Mouse (Mus musculus): Measurements from ENCODE around the gene Nck1. TPM values are rescaled to one million over a fixed set of nuclear protein-coding genes. Genes with fewer than 3 reads are reported as not detected.

Gene Nck1
- polyA plus RNA-seq, 1 experiment from 2014 or later: 61.9 TPM

- peaks cover 13% of the 10 kb centered on the region for H3K4me1 ChIP-seq
- H3K4me3 ChIP-seq (replicated peaks): peak overlapping the region; percentile 83
- 11% methylated on average over 32 of the region's 32 CpGs for WGBS
- ATAC-seq (ENCODE audit: low FRiP score): peak; percentile 70; the same call in 1 of the 2 replicates
- peak overlapping the region; percentile 64 for H3K4me2 ChIP-seq
- H3K9ac ChIP-seq (replicated peaks): peak overlapping the region; percentile 77
- H3K27ac ChIP-seq (replicated peaks): peak overlapping the region; percentile 77
- no peaks in the 10 kb centered on the region for H3K27me3 ChIP-seq (replicated peaks)
- H3K36me3 ChIP-seq: no peaks in the 10 kb centered on the region
- H3K9me3 ChIP-seq (replicated peaks): no peaks in the 10 kb centered on the region
These were observed 24.1 kb upstream of the Nck1 start for GRCm38 (mm10) chr9:100569798-100570625.

DNA sequence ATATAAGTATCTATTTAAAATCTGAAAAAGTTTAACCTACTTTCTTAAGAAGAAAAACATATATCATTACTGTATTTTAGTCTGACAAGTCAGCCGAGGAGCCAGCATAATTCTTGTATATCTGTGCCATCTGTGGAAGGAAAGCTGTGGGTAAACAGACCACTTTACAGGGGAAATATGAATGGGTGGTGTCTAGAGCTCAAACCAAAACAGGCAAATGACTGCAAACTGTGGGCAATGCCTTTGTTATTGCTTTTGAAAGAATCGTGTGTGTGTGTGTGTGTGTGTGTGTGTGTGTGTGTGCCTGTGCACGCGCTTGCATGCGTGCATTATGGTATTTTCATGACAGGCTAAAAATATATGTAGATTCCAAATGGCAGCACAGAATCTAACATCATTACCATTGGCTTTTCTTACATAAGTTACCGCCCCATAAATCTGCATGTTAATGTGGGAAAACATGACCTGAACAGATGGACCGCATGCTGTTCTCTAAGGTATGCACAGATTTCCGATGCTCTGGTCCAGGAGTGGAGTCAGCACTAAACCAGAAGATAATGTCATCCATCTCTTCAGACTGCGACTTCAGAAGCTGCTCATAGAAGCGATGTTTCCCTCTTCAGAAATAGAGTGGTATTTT, 14.4 kb upstream of the Nck1 start:
- Histone ChIP-seq H3K9ac (replicated peaks) (no peak overlapping the region), H3K4me2 (no peak overlapping the region), H3K27me3 (replicated peaks) (no peaks in the 10 kb centered on the region), H3K4me1 (no peaks in the 10 kb centered on the region), H3K36me3 (no peaks in the 10 kb centered on the region), H3K27ac (replicated peaks) (no peak overlapping the region), H3K4me3 (replicated peaks) (no peak overlapping the region), H3K9me3 (replicated peaks) (no peaks in the 10 kb centered on the region)
- 77% methylated on average over 10 of the region's 10 CpGs for WGBS
- no peak for ATAC-seq (ENCODE audit: low FRiP score)

DNA sequence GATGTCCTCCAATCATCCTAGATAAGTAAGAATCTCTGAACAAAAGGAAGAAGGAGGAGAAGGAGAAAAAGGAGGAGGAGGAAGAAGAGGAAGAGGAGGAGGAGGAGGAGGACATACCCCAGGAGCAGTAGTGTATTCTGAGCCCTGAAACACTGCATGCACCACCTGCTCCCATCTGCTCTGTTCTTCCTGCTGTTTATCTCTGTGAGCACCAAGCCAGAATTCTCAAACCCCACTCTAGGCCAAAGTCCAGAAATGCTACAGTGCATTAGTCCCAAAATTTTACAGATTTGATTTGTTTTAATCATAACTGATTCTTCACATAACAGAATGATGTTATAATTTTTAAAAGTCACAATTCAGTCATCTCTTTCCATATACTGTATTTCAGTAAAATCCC, 13.1 kb upstream of the Nck1 start:
- no peak overlapping the region for H3K27ac ChIP-seq (replicated peaks)

GRCm38 (mm10) chr9:100558023-100558573, 12.2 kb upstream of the Nck1 start:
- WGBS: 81% methylated on average over 4 of the region's 4 CpGs
- Histone ChIP-seq H3K9ac (replicated peaks) (no peak overlapping the region), H3K36me3 (peaks cover 2% of the 10 kb centered on the region), H3K27me3 (replicated peaks) (no peaks in the 10 kb centered on the region), H3K9me3 (replicated peaks) (no peaks in the 10 kb centered on the region), H3K4me1 (no peaks in the 10 kb centered on the region), H3K27ac (replicated peaks) (no peak overlapping the region), H3K4me2 (no peak overlapping the region), H3K4me3 (replicated peaks) (no peak overlapping the region)
- ATAC-seq (ENCODE audit: low FRiP score): no peak

More for the DNA sequence above, 13.1 kb upstream of the Nck1 start:
- Histone ChIP-seq H3K9ac (replicated peaks) (no peak overlapping the region), H3K4me3 (replicated peaks) (no peak overlapping the region), H3K4me1 (no peaks in the 10 kb centered on the region), H3K9me3 (replicated peaks) (no peaks in the 10 kb centered on the region), H3K27me3 (replicated peaks) (no peaks in the 10 kb centered on the region), H3K4me2 (no peak overlapping the region), H3K36me3 (no peaks in the 10 kb centered on the region)
- ATAC-seq (ENCODE audit: low FRiP score): no peak

DNA sequence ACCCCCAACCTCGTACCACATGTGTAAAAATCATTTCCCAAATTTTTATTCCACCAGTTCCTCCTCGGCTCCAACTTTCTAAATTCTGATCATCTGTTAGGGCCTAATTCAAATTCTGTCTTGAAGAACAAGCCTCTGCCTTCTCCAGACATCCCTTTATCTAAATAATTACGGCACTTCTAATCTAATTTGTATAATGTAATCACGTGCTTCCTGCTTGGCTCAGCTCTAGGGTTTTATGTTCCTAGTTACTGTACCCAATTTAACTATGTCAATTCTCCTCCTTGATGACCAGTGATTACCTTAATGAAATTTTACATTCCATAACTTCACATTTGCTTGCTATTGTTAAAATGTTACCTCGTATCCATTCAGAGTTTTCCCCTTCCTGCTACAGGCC, 9.8 kb upstream of the Nck1 start:
- Histone ChIP-seq H3K27me3 (replicated peaks) (no peaks in the 10 kb centered on the region), H3K27ac (replicated peaks) (no peak overlapping the region), H3K4me2 (no peak overlapping the region), H3K4me1 (no peaks in the 10 kb centered on the region), H3K4me3 (replicated peaks) (no peak overlapping the region), H3K9me3 (replicated peaks) (no peaks in the 10 kb centered on the region), H3K36me3 (peaks cover 14% of the 10 kb centered on the region), H3K9ac (replicated peaks) (no peak overlapping the region)
- 70% methylated on average over 5 of the region's 5 CpGs for WGBS
- no peak for ATAC-seq (ENCODE audit: low FRiP score)

- Histone ChIP-seq H3K36me3 (peaks cover 29% of the 10 kb centered on the region), H3K4me3 (replicated peaks) (no peak overlapping the region), H3K27ac (replicated peaks) (no peak overlapping the region), H3K4me2 (no peak overlapping the region), H3K27me3 (replicated peaks) (no peaks in the 10 kb centered on the region), H3K9ac (replicated peaks) (no peak overlapping the region), H3K9me3 (replicated peaks) (peaks cover 7% of the 10 kb centered on the region; the same call in 1 of the 2 replicates), H3K4me1 (peaks cover 24% of the 10 kb centered on the region)
- no peak for ATAC-seq (ENCODE audit: low FRiP score)
- 96% methylated on average over 2 of the region's 2 CpGs for WGBS
These were observed 2.4 kb upstream of the Nck1 start for GRCm38 (mm10) chr9:100548313-100548712.

GRCm38 (mm10) chr9:100546594-100546910, 618 bp upstream of the Nck1 start:
- H3K4me1 ChIP-seq: peaks cover 25% of the 10 kb centered on the region
- H3K27me3 ChIP-seq (replicated peaks): no peaks in the 10 kb centered on the region
- H3K4me3 ChIP-seq (replicated peaks): peak overlapping the region; percentile 95
- WGBS: 8% methylated on average over 9 of the region's 9 CpGs
- ATAC-seq (ENCODE audit: low FRiP score): peak; percentile 27; the same call in 1 of the 2 replicates
- H3K9ac ChIP-seq (replicated peaks): peak overlapping the region; percentile 74
- peak overlapping the region; percentile 83 for H3K4me2 ChIP-seq
- H3K36me3 ChIP-seq: peaks cover 19% of the 10 kb centered on the region
- H3K27ac ChIP-seq (replicated peaks): peak overlapping the region; percentile 96
- H3K9me3 ChIP-seq (replicated peaks): peaks cover 7% of the 10 kb centered on the region; the same call in 1 of the 2 replicates

GRCm38 (mm10) chr9:100544948-100545714, 803 bp downstream of the Nck1 start:
- peaks cover 25% of the 10 kb centered on the region for H3K4me1 ChIP-seq
- H3K4me2 ChIP-seq: peak overlapping the region; percentile 83
- ATAC-seq (ENCODE audit: low FRiP score): peak; percentile 60; the same call in 1 of the 2 replicates
- H3K36me3 ChIP-seq: peaks cover 13% of the 10 kb centered on the region
- peak overlapping the region; percentile 96 for H3K27ac ChIP-seq (replicated peaks)
- H3K9me3 ChIP-seq (replicated peaks): peaks cover 7% of the 10 kb centered on the region; the same call in 1 of the 2 replicates
- peak overlapping the region; percentile 89 for H3K9ac ChIP-seq (replicated peaks)
- peak overlapping the region; percentile 95 for H3K4me3 ChIP-seq (replicated peaks)
- WGBS: 1% methylated on average over 36 of the region's 38 CpGs
- no peaks in the 10 kb centered on the region for H3K27me3 ChIP-seq (replicated peaks)

- Histone ChIP-seq H3K4me1 (peaks cover 5% of the 10 kb centered on the region; the same call in 1 of the 2 replicates), H3K9me3 (replicated peaks) (no peaks in the 10 kb centered on the region), H3K4me3 (replicated peaks) (no peak overlapping the region), H3K4me2 (no peak overlapping the region), H3K36me3 (no peaks in the 10 kb centered on the region), H3K9ac (replicated peaks) (no peak overlapping the region), H3K27me3 (replicated peaks) (no peaks in the 10 kb centered on the region), H3K27ac (replicated peaks) (no peak overlapping the region)
- WGBS: 91% methylated on average over 2 of the region's 2 CpGs
- no peak for ATAC-seq (ENCODE audit: low FRiP score)
These were observed 10.2 kb downstream of the Nck1 start for GRCm38 (mm10) chr9:100535618-100536262.

- WGBS: 92% methylated on average over 3 of the region's 3 CpGs
These were observed 11.2 kb downstream of the Nck1 start for GRCm38 (mm10) chr9:100534686-100535085.

More at GRCm38 (mm10) chr9:100534686-100535085, 11.2 kb downstream of the Nck1 start:
- Histone ChIP-seq H3K9ac (replicated peaks) (no peak overlapping the region), H3K36me3 (no peaks in the 10 kb centered on the region), H3K4me3 (replicated peaks) (no peak overlapping the region), H3K4me2 (no peak overlapping the region), H3K27me3 (replicated peaks) (no peaks in the 10 kb centered on the region), H3K4me1 (peaks cover 5% of the 10 kb centered on the region; the same call in 1 of the 2 replicates), H3K9me3 (replicated peaks) (no peaks in the 10 kb centered on the region), H3K27ac (replicated peaks) (no peak overlapping the region)
- ATAC-seq (ENCODE audit: low FRiP score): no peak
